Mouse (Mus musculus) effector memory CD4-positive, alpha-beta T cell, adult 5 months (primary cell): Measurements from ENCODE around the gene Tas2r135. TPM values are rescaled to one million over a fixed set of nuclear protein-coding genes. Genes with fewer than 3 reads are reported as not detected.

Experiments used
- polyA plus RNA-seq: library from polyadenylated mRNA; unstranded; fragments of 100-300 nt; shearing (Covaris generic); gene quantifications from one replicate; pipeline ENCODE4 v1.2.1, GENCODE M21; 2017

The Tas2r135 gene
- polyA plus RNA-seq, result not detected

GRCm38 (mm10) chr6:42405134-42405533, at the start of gene Tas2r135:
Tas2r135 (plus strand) TSS chr6:42405434.

DNA sequence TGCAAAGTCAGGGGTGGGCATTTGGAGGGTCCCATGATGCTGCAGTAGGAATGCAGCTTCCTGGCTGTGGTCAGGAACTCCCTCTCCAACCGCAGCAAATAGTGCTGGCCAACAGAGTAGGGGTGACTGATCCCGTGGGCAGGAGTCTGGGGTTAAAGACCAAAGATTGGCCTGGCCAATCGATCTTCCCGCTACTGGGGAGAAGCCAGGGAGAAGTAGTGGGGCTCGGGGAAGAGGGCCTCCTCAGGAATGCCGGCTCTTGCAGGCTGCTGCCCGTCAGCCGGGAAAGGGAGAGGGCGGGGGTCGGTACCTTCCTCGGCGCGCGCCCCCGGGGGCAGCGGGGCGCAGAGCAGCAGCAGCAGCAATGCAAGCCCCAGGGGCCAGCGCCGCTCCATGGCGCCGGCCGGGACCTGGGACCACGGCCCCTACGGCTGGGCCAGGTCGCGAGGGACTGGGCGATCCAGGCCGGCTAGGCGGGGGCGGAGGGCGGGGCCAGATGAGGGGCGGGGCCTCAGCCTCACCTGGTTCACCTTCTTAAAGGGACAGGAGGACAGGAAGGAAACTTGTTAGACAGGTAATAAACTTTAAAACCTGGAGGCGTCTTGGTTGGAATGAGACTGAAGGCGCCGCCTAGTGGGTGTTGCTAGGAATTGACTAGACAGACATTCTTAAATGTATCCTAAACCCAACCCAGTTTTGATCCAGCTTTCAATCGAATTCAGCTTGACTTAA, 32.3 kb upstream of the Tas2r135 start, which contains the start of gene Epha1:
TSS of gene Epha1 (minus strand) at position 453 of the 732 bp plus-strand sequence.

DNA sequence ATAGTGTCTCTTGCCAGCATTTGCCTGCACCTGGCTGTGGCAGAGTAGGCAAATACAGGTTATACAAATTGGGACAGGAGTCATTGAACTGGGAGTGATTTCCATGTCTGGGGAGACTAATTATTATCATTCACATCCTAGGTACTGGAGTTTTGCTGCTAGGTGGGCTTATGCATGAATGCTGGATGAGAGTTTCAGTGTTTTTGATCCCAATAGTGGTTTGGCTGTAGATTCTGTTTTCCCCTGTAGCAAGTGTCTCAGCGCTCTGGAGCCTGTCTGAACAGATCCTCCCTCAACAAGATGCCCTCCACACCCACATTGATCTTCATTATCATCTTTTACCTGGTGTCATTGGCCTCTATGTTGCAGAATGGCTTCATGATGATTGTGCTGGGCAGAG, 5.3 kb upstream of the Tas2r135 start, which contains the start of gene Tas2r143:
TSS of gene Tas2r143 (plus strand) at position 301 of the 400 bp plus-strand sequence.

DNA sequence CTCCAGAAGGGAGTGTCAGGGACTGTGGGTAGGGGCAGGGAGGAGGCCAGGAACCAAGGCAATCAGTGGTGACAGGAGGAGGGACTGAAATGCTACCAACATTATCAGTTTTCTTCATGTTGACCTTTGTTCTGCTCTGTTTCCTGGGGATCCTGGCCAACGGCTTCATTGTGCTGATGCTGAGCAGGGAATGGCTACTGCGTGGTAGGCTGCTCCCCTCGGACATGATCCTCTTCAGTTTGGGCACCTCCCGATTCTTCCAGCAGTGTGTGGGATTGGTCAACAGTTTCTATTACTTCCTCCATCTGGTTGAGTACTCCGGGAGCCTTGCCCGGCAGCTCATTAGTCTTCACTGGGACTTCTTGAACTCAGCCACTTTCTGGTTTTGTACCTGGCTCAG, 29.2 kb downstream of the Tas2r135 start, which contains the start of gene Tas2r126:
TSS of gene Tas2r126 (plus strand) at position 90 of the 400 bp plus-strand sequence.

Other genes starting within 250 kb of the Tas2r135 start
- not detected for gene Tas2r144, start 190.1 kb upstream of the Tas2r135 start, polyA plus RNA-seq
- 7.0 TPM for gene Gstk1, start 159.5 kb upstream of the Tas2r135 start, polyA plus RNA-seq
- not detected for gene Tmem139, start 143.5 kb upstream of the Tas2r135 start, polyA plus RNA-seq
- gene Casp2, start 140.4 kb upstream of the Tas2r135 start, polyA plus RNA-seq, result 32.3 TPM
- gene Clcn1, start 118.7 kb upstream of the Tas2r135 start, polyA plus RNA-seq, result not detected
- gene Fam131b, start 80.8 kb upstream of the Tas2r135 start, polyA plus RNA-seq, result not detected
- 136 TPM for gene Zyx, start 55.8 kb upstream of the Tas2r135 start, polyA plus RNA-seq
- 0.30 TPM for gene Epha1, start 32.2 kb upstream of the Tas2r135 start, polyA plus RNA-seq
- gene Tas2r143, start 5.2 kb upstream of the Tas2r135 start, polyA plus RNA-seq, result not detected
- gene Tas2r126, start 29.1 kb downstream of the Tas2r135 start, polyA plus RNA-seq, result not detected
- gene Olfr458, start 59.8 kb downstream of the Tas2r135 start, polyA plus RNA-seq, result not detected
- 0.22 TPM for gene Olfr457, start 70.9 kb downstream of the Tas2r135 start, polyA plus RNA-seq
- gene Olfr456, start 81.8 kb downstream of the Tas2r135 start, polyA plus RNA-seq, result not detected
- gene Olfr455, start 142.2 kb downstream of the Tas2r135 start, polyA plus RNA-seq, result not detected
- 0.25 TPM for gene Tcaf3, start 192.3 kb downstream of the Tas2r135 start, polyA plus RNA-seq
- not detected for gene Tcaf2, start 239.8 kb downstream of the Tas2r135 start, polyA plus RNA-seq